Mouse (Mus musculus): ENCODE results near the gene Heatr5a. TPM values are rescaled to one million over a fixed set of nuclear protein-coding genes. Genes with fewer than 3 reads are reported as not detected.

Gene Heatr5a
- polyA plus RNA-seq, 1 experiment from 2014 or later: 10.2 TPM

- no peak overlapping the region for H3K4me2 ChIP-seq (ENCODE audit: low read depth)
- no peak overlapping the region for H3K9ac ChIP-seq (ENCODE audit: low read length)
- 92% methylated on average over 3 of the region's 3 CpGs for WGBS
- H3K27ac ChIP-seq (ENCODE audit: low read depth, low read length): no peak overlapping the region
- H3K4me1 ChIP-seq (ENCODE audit: control insufficient read depth, insufficient read depth, low read length): no peaks in the 10 kb centered on the region
- ATAC-seq (ENCODE audit: insufficient read depth, low FRiP score, low TSS enrichment) (no peak), DNase-seq (ENCODE audit: low spot score) (no peak)
- H3K4me3 ChIP-seq (ENCODE audit: low read depth, low read length): no peak overlapping the region
- no peaks in the 10 kb centered on the region for H3K36me3 ChIP-seq (ENCODE audit: control insufficient read depth, insufficient read depth, low read length)
- no peaks in the 10 kb centered on the region for H3K27me3 ChIP-seq (ENCODE audit: control insufficient read depth, insufficient read depth, low read length)
- no peaks in the 10 kb centered on the region for H3K9me3 ChIP-seq (ENCODE audit: control insufficient read depth, low read length)
Measured at GRCm38 (mm10) chr12:51851155-51851554, 120.0 kb downstream of the Heatr5a start.

- WGBS: 87% methylated on average over 4 of the region's 4 CpGs
- Histone ChIP-seq H3K36me3 (ENCODE audit: control insufficient read depth, insufficient read depth, low read length) (no peaks in the 10 kb centered on the region), H3K9me3 (ENCODE audit: control insufficient read depth, low read length) (no peaks in the 10 kb centered on the region), H3K27me3 (ENCODE audit: control insufficient read depth, insufficient read depth, low read length) (no peaks in the 10 kb centered on the region), H3K4me3 (ENCODE audit: low read depth, low read length) (no peak overlapping the region), H3K9ac (ENCODE audit: low read length) (no peak overlapping the region), H3K4me1 (ENCODE audit: control insufficient read depth, insufficient read depth, low read length) (no peaks in the 10 kb centered on the region), H3K4me2 (ENCODE audit: low read depth) (no peak overlapping the region), H3K27ac (ENCODE audit: low read depth, low read length) (no peak overlapping the region)
- ATAC-seq (ENCODE audit: insufficient read depth, low FRiP score, low TSS enrichment): no peak
- no peak for DNase-seq (ENCODE audit: low spot score)
Measured at GRCm38 (mm10) chr12:51850339-51850738, 120.8 kb downstream of the Heatr5a start.

- H3K4me2 ChIP-seq (ENCODE audit: low read depth): no peak overlapping the region
- no peaks in the 10 kb centered on the region for H3K4me1 ChIP-seq (ENCODE audit: control insufficient read depth, insufficient read depth, low read length)
- DNase-seq (ENCODE audit: low spot score) (no peak), ATAC-seq (ENCODE audit: insufficient read depth, low FRiP score, low TSS enrichment) (no peak)
- H3K9me3 ChIP-seq (ENCODE audit: control insufficient read depth, low read length): no peaks in the 10 kb centered on the region
- no peaks in the 10 kb centered on the region for H3K36me3 ChIP-seq (ENCODE audit: control insufficient read depth, insufficient read depth, low read length)
- H3K27me3 ChIP-seq (ENCODE audit: control insufficient read depth, insufficient read depth, low read length): no peaks in the 10 kb centered on the region
- WGBS: 92% methylated on average over 2 of the region's 2 CpGs
- H3K9ac ChIP-seq (ENCODE audit: low read length): no peak overlapping the region
- H3K4me3 ChIP-seq (ENCODE audit: low read depth, low read length): no peak overlapping the region
- no peak overlapping the region for H3K27ac ChIP-seq (ENCODE audit: low read depth, low read length)
Measured at GRCm38 (mm10) chr12:51849902-51850301, 121.2 kb downstream of the Heatr5a start.

- no peaks in the 10 kb centered on the region for H3K9me3 ChIP-seq (ENCODE audit: control insufficient read depth, low read length)
- WGBS: 85% methylated on average over 9 of the region's 9 CpGs
- DNase-seq (ENCODE audit: low spot score) (no peak), ATAC-seq (ENCODE audit: insufficient read depth, low FRiP score, low TSS enrichment) (no peak)
- peaks cover 2% of the 10 kb centered on the region; the same call in 1 of the 2 replicates for H3K4me1 ChIP-seq (ENCODE audit: control insufficient read depth, insufficient read depth, low read length)
- no peaks in the 10 kb centered on the region for H3K27me3 ChIP-seq (ENCODE audit: control insufficient read depth, insufficient read depth, low read length)
- H3K9ac ChIP-seq (ENCODE audit: low read length): no peak overlapping the region
- H3K4me2 ChIP-seq (ENCODE audit: low read depth): no peak overlapping the region
- H3K4me3 ChIP-seq (ENCODE audit: low read depth, low read length): no peak overlapping the region
- H3K27ac ChIP-seq (ENCODE audit: low read depth, low read length): no peak overlapping the region
- H3K36me3 ChIP-seq (ENCODE audit: control insufficient read depth, insufficient read depth, low read length): no peaks in the 10 kb centered on the region
Measured at GRCm38 (mm10) chr12:51847953-51848680, 123.0 kb downstream of the Heatr5a start.

- H3K4me2 ChIP-seq (ENCODE audit: low read depth): peak overlapping the region; percentile 69
- no peak overlapping the region; the same call in 1 of the 2 replicates for H3K4me3 ChIP-seq (ENCODE audit: low read depth, low read length)
- DNase-seq (ENCODE audit: low spot score) (no peak), ATAC-seq (ENCODE audit: insufficient read depth, low FRiP score, low TSS enrichment) (0 out of 2 replicates have a peak, but pooled peaks have one; percentile 16)
- 35% methylated on average over 1 of the region's 1 CpGs for WGBS
- H3K9me3 ChIP-seq (ENCODE audit: control insufficient read depth, low read length): no peaks in the 10 kb centered on the region
- H3K9ac ChIP-seq (ENCODE audit: low read length): no peak overlapping the region
- no peak overlapping the region for H3K27ac ChIP-seq (ENCODE audit: low read depth, low read length)
- peaks cover 2% of the 10 kb centered on the region; the same call in 1 of the 2 replicates for H3K4me1 ChIP-seq (ENCODE audit: control insufficient read depth, insufficient read depth, low read length)
- no peaks in the 10 kb centered on the region for H3K36me3 ChIP-seq (ENCODE audit: control insufficient read depth, insufficient read depth, low read length)
- no peaks in the 10 kb centered on the region for H3K27me3 ChIP-seq (ENCODE audit: control insufficient read depth, insufficient read depth, low read length)
Measured at GRCm38 (mm10) chr12:51845261-51845660, 125.9 kb downstream of the Heatr5a start.

- Histone ChIP-seq H3K4me1 (ENCODE audit: control insufficient read depth, insufficient read depth, low read length) (peaks cover 2% of the 10 kb centered on the region; the same call in 1 of the 2 replicates), H3K4me2 (ENCODE audit: low read depth) (peak overlapping the region; percentile 69), H3K9ac (ENCODE audit: low read length) (peak overlapping the region; percentile 63), H3K27me3 (ENCODE audit: control insufficient read depth, insufficient read depth, low read length) (no peaks in the 10 kb centered on the region), H3K36me3 (ENCODE audit: control insufficient read depth, insufficient read depth, low read length) (no peaks in the 10 kb centered on the region), H3K9me3 (ENCODE audit: control insufficient read depth, low read length) (no peaks in the 10 kb centered on the region), H3K4me3 (ENCODE audit: low read depth, low read length) (peak overlapping the region; percentile 54), H3K27ac (ENCODE audit: low read depth, low read length) (peak overlapping the region; percentile 73; the same call in 1 of the 2 replicates)
- DNase-seq (ENCODE audit: low spot score): peak; percentile 90
- ATAC-seq (ENCODE audit: insufficient read depth, low FRiP score, low TSS enrichment): peak; percentile 93
- under 1% methylated on average over 17 of the region's 17 CpGs for WGBS
Measured at GRCm38 (mm10) chr12:51844771-51845256, 126.3 kb downstream of the Heatr5a start.

GRCm38 (mm10) chr12:51843576-51844520 is 127.3 kb downstream of the Heatr5a start:
- no peak for DNase-seq (ENCODE audit: low spot score)
- H3K4me1 ChIP-seq (ENCODE audit: control insufficient read depth, insufficient read depth, low read length): peaks cover 2% of the 10 kb centered on the region; the same call in 1 of the 2 replicates
- H3K9me3 ChIP-seq (ENCODE audit: control insufficient read depth, low read length): no peaks in the 10 kb centered on the region
- H3K9ac ChIP-seq (ENCODE audit: low read length): no peak overlapping the region
- 42% methylated on average over 15 of the region's 15 CpGs for WGBS
- no peaks in the 10 kb centered on the region for H3K27me3 ChIP-seq (ENCODE audit: control insufficient read depth, insufficient read depth, low read length)
- ATAC-seq (ENCODE audit: insufficient read depth, low FRiP score, low TSS enrichment): no peak
- peak overlapping the region; percentile 69 for H3K4me2 ChIP-seq (ENCODE audit: low read depth)
- no peak overlapping the region for H3K27ac ChIP-seq (ENCODE audit: low read depth, low read length)
- H3K36me3 ChIP-seq (ENCODE audit: control insufficient read depth, insufficient read depth, low read length): no peaks in the 10 kb centered on the region
- H3K4me3 ChIP-seq (ENCODE audit: low read depth, low read length): peak overlapping the region; percentile 54; the same call in 1 of the 2 replicates

- Histone ChIP-seq H3K4me2 (ENCODE audit: low read depth) (no peak overlapping the region), H3K9me3 (ENCODE audit: control insufficient read depth, low read length) (no peaks in the 10 kb centered on the region), H3K4me3 (ENCODE audit: low read depth, low read length) (no peak overlapping the region), H3K27me3 (ENCODE audit: control insufficient read depth, insufficient read depth, low read length) (no peaks in the 10 kb centered on the region), H3K4me1 (ENCODE audit: control insufficient read depth, insufficient read depth, low read length) (peaks cover 2% of the 10 kb centered on the region; the same call in 1 of the 2 replicates), H3K27ac (ENCODE audit: low read depth, low read length) (no peak overlapping the region), H3K9ac (ENCODE audit: low read length) (no peak overlapping the region), H3K36me3 (ENCODE audit: control insufficient read depth, insufficient read depth, low read length) (no peaks in the 10 kb centered on the region)
- 73% methylated on average over 6 of the region's 6 CpGs for WGBS
- ATAC-seq (ENCODE audit: insufficient read depth, low FRiP score, low TSS enrichment) (no peak), DNase-seq (ENCODE audit: low spot score) (no peak)
Measured at GRCm38 (mm10) chr12:51842081-51842864, 128.8 kb downstream of the Heatr5a start.
